Mouse (Mus musculus): ENCODE results near the gene Wwc1.

Wwc1 gene

DNA sequence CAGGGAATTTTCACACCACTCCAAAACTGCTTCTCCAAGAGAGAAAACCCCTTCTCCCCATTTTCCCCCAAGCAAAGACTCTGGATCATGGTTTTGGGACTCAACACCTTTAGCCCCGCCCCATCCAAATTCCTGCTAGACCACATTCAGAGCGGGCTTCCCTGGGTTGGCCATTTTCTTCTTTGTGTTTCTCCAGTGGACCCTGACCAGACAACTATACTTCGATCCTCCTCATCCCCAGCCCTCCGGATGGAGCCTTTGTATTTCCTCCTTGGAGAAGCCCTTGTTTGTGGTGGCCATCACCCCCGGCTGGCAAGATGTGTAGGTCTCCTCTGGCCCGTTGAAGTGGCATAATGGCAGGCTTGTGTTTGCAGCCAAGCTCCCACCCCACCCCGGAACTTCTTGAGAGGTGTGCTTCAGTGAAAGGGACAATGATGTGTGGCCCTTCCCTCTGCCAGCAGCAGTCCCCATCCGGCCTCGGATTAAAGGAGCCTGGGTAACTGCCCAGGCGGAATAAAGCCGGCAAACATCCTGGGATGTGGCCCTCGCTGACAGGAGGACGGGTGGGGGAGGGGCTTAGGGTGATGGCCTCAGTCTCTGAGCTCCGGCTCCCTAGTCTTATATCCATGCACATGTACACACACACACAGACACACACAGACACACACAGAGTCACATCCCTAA is 46.8 kb downstream of the Wwc1 start:
- DNase-seq (ENCODE audit: low spot score) = no peak

DNA sequence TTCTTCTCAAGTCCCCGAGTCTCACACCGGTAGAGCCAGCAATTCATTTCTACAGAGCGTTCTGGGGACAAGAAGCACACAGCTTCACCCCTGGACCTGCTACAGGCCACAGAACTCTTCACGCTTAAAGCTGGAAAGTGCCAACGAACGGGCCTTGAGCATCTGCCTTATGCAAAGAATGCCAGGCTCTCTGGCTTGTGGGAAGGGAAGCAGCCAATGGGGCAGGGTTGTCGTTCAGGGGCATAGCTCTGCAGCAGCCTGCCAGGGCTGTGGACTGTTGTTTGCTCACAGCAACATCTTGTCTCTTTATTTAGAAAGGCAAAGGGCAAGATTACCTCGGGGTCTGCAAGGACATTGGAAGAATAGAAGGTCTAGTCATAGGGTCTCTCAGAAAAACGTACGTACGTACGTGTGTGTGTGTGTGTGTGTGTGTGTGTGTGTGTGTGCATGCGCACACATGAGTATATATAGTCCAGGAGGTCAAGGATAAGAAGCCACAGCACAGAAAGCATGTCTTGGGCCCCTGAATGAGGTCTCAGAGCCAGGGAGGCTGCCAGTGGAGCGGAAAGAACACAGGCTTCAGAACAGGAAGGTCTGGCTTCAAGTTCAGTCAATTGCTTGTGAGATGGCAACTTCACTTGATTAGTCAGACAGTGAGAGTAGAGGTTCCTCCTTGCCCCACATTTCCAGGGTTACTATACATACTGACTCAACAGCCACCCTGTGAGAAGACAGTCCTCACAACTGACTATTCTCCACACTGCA is 48.0 kb downstream of the Wwc1 start:
- DNase-seq (ENCODE audit: low spot score) = no peak

DNA sequence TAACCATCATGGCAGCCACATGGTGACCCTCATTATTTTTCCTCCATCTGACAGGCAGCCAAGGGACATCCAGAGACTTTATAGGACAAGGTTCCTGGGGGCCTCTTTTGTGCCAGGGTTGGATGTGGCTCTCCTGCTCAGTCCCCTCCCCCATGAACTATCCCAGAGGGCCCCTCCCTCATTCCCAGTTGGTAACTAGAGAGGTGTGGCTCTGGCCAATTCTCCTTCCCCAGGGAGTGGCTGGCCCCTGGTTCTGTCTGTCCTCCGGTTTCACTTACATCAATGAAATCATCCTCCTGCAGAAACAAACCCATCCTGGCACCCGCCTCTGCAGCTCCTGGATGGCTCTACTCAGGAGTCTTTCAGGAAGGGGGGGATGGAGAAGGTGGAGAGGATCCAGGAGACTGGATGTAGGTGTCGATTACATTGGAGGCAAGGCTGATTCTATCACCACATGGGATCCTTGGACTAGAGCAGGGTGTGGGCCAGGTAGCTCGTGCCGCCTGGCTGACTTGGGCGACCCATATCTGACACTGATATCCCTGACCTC is 49.7 kb downstream of the Wwc1 start:
- no peak for DNase-seq (ENCODE audit: low spot score)

DNA sequence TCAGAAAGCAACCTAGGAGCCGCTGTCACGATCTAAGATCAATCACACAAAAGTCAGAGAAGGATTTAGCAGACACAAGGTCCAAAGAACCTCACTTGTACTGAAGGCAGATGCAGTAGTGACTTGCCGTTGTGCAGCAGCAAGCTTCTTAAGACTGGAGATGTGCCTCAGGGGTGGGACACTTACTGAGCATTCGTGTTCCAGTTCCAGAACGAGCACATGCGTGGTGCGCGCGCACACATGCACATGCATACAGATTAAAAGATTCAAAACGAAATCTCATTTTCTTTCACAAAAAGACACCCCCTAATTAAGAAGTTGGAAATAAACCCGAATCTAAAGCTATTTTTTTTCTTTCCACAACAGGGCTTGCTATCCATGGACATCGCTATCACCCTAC is 51.9 kb downstream of the Wwc1 start:
- no peak for DNase-seq (ENCODE audit: low spot score)

DNA sequence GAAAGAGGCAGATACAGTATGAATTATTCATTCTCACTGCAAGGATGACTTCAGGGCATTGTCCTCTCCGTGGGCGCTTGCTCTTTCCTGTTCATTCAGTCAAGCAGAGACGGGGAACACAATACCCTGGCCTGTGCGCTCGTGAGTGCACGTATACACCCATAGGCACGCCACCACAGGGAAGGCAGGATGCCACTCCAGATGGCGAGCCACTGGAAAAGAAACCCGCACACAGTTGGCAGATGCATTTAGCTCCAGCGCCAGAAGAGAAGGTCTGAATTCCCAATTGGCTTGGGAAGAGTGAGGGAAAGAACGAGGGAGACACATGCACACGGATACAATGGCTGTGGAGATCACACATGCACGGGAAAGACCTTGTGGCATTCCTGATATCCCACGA is 53.0 kb downstream of the Wwc1 start:
- DNase-seq (ENCODE audit: low spot score) = no peak

DNA sequence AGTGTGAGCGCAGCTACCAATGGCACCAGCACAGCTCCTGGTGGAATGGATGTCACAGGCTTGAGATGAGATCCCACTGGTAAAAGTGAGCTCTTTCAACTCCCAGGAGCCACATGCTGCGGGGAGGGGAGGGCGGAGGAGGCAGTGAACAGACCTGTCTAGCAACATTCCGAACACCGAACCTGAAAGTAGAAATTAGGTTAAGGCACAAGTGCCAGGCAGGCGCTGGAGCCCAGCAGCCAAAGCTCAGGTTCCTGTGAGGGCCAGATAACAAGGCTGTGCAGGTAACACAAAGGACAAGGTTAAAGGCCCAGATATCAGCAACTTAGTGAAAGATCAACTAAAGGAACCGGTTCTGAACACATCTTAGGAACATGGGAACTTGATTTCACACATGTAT is 54.7 kb downstream of the Wwc1 start:
- DNase-seq (ENCODE audit: low spot score) = no peak

DNA sequence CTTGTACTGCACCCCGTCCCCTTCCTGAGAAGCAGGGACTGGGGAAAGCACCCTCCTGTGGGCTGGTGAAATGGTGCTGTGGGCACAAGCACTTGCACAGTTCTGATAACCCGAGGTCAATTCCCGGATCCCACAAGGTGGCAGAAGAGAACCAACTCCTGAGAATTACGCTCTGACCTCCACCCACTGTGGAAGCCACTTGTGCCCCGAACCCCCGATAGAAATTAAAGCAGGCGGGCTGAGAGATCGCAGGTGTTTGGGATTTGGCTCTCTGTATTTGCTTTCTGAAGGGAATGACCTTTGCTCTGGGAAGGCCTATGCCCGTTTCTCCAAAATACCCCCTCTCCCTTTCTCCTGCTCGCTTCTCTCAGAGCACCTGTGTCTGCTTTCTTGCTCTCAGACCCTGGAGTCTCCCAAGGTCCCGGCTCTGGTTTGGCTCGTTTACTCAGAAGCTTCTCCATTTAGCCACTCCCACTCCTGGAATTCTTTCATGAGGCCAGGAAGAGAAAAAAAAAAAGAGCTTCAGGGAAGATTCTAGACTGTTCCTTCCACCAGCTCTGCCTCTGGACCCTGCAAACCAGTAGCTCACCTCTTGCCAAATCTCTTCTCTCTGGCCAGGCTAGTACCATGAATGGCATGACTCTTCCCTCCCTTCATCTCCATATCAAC is 58.0 kb downstream of the Wwc1 start:
- no peak for DNase-seq (ENCODE audit: low spot score)

DNA sequence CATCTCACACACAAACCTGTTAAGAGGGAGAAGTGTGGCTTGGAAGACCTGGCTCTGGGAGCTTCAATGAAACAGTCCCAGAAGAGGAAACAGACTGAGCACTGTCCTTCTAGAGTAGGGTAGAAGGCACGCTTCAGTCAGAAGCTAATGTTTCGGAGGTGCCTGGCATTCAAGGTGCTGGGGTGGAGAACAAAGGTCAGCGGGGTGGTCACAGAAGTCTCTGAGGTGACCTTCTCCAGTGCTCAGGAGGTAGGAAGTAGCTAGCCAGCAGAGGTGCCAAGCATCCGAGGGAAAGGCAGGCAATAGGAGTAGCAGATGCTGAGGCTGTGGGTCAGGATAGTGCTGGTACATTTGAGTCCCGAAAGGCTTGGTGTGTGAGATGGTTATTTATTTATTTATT is 59.6 kb downstream of the Wwc1 start:
- DNase-seq (ENCODE audit: low spot score) = no peak

DNA sequence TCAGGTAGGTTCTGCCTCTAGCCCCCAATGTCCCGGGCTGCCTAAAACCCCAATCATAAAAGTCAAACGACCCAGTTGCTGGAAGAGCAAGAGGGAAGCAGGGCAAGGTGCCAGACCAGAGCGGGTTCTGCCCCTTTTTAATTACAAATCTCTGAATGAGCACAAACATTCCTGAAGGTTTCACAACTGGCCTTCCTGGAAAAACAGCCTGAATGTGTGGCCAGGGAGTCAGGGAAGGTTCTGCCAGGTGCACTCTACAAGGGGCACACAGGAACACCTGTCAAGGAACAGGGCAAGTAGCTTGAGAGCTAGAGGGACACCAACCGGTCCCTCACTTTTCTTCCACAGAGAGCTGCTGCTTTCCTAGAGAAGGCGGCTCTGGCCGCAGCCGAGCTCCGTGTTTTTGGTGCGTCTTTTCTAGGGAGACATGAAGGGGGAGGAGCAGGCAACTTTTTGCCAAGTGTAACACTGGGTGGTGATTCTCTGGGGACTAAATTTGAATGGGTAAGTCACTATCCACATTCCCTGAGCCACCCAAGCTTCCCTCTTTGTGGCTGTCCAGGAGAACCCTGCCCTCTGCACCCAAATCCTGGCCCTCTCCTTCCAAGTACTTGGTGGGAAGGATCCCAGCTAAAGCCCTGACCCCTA is 60.3 kb downstream of the Wwc1 start:
- DNase-seq (ENCODE audit: low spot score) = no peak

DNA sequence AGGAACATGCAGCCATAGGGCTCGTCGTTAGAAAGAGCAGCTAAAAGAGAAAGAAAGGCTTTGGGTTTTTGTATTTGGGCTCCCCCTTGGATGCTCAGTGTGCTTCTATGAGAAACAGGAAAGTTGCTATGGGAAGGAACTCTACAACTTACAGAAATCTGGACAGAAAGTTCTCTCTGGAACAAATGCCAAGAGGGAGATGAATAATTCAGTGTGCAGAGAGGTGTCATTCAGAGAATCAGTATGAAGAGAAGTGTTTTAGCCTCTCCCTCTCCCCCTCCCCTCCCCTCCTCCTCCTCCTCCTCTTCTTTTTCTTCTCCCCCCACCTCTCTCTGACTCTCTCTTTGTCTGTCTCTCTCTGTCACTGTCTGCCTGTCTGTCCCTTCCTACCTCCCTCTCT is 60.9 kb downstream of the Wwc1 start:
- DNase-seq (ENCODE audit: low spot score) = no peak

DNA sequence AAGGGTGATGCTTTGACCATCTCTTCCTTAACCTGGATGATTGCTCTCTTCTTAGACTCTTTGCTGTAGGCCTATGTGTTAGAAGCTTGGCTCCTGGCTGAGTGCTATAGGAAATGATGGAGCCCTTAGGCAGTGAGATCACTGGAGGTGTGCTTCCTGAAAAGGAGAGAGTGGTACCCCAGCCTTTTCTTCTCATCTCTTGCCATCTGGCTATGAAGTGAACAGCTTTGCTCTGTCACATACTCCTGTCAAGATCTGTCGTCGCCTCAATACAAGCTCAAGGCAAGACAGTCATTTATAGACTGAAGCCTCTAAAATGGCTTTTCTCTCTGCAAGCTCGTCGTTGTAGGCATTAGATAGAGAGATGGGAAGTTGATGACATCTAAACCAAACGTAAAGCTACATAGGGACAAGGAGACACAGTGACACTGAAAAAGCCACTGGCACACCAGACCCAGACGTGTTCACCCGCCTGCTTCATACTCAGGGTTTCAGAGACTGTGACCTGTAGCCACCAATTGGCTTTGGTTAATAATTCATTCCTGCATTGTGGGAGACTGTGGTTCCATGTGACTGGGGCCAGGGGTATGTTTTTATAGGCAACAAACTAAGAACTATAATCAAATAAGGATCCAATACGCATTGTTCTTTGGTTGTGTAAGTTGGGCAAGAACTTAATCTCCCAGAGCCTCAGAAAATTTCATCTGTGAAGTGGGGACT is 63.7 kb downstream of the Wwc1 start:
- DNase-seq (ENCODE audit: low spot score) = no peak

DNA sequence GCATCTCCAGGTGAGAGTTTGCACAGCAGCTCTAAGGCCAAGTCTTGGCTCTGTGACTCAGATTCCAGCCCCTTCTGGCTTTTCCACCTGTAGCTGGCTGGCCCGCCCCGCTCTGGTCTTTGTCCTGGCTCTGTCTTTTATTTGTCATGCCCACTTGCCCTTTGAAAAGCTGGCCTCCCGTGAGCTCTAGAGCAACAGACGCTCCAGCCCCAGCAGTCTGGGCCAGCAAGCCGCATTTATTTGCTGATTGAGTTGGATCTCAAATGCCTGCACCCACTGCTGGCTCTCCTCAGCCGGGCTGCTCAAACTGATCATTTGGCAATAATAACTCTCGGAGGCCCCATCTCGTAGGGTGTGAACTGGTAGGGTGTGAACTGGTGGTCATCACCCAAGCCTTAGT is 64.8 kb downstream of the Wwc1 start:
- no peak for DNase-seq (ENCODE audit: low spot score)

DNA sequence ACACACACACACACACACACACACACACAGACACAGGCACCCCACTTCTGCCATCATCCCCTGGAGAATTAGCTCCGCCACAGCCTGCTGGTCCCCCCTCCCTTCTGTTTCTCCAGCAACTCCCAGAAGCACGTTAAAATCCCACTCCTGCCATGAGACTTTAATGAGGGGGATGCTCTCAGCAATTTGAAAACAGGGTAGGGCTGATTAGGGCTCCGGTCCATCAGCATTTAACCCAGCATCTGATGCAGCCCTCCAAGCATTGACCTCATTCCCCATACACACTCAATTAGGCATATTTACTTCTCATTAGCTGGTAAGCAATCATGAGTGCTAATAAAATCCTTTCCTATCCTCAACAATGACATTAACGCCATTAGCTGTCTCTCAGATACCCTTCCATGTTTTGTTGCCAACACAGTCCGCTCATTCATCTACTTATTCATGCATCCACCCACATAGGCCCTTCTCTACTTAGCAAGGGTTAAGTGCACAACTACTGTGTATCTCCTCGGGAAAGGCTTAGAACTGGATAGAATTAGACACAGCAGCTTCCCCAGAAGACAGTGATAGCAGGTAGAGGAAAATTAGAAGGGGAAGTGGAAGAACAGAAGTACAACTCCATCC is 66.8 kb downstream of the Wwc1 start:
- no peak for DNase-seq (ENCODE audit: low spot score)

DNA sequence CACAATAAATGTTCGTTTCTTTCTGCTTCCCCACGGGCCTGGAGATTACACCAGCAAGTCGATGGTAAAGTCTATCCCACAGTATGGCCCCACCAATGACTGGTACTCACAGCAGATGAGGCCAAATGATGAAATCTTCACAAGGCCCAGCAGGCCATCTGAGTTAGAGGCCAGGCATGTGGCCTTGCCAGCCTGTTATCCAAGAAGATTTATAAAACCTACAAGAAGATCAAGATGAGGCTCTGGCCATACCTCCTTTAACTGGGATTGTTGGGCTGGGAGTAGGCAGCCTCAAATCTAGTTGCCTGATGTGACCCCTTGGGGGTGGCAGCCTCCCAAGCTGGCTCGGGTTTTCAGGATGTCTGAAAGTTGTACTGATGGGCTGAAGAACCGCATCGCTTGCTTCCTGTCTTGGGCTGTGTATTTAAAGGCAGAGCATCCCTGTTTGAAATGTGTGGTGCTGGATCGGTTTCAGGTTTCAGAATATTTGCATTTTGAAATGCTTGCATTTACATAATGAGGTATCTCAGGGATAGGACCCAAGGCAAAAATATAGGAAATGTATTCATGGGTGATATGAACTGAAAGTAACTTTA is 75.3 kb downstream of the Wwc1 start:
- no peak for DNase-seq (ENCODE audit: low spot score)

DNA sequence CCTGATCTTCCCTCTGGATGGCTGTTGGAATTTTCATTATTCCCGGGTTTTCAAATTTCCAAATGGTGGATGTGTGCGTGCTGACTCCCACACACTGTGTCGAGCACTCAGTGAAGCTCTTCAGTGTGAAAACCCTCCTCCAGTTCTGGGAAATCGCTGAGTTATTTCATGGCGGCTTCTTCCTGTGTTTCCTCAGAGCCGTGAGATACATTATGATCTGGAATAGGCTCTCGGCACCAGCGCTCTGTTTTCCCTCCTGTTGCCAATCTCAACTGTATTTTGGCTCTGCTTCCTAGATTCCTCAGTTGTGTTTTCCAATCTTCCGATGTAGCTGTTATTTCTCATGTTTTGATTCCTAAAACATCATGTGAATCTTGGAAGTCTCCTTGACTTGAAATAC is 77.2 kb downstream of the Wwc1 start:
- no peak for DNase-seq (ENCODE audit: low spot score)

DNA sequence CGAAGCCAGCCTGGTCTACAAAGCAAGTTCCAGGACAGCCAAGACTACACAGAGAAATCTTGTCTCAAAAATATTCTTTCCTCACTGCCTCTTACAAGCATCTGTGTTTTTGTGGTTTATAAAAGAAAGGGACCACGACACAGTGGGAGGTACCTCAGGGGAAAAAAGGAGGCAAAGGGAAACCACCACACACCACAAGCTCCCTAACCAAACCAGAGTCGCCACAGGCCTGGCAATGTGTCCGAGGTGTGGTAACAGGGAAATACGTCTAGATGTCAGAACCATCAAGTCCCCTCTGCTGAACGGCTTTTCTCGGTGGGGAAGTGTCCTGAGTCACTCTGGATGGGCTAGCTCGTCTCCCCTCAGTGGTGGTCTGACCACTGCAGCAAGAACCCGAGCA is 80.4 kb downstream of the Wwc1 start:
- no peak for DNase-seq (ENCODE audit: low spot score)

DNA sequence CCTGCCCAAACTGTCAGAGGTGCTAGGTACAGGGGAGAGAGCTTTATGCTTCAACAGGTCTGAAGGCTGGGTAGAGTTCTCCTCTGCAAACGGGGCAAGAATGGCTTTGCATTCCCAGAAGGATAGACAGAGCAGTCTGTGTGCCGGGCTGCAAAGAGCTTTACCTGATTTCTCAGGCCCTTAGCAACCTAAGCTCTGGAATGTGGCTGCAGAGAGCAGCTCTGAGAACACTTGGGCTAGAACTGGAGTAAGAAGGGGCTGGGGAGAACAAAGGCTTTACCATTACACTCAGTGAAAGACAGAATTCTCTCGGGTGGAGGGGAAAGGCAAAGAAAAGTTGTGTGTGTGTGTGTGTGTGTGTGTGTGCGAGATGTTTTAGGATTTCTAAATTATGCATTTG is 86.9 kb downstream of the Wwc1 start:
- no peak for DNase-seq (ENCODE audit: low spot score)

DNA sequence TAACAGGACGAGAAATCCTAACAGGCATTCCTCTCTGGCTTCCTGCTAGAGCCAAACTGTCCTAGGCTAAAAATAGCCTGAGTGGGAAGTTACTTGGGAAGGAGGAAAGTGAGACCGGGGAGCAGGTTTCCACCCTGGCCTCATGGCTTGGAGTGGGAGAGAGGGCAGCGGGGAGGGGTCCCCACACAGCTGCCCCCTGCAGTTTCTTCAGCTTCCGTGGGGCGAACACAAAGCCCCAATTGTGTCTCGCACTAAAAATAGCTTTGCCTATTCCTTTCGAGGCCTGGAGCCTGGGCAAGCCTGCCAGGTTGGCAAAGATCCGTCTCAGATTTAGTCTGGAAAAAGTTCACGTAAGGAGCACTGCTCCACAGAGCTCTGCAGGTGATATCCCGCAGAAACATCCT is 87.3 kb downstream of the Wwc1 start:
- no peak for DNase-seq (ENCODE audit: low spot score)

DNA sequence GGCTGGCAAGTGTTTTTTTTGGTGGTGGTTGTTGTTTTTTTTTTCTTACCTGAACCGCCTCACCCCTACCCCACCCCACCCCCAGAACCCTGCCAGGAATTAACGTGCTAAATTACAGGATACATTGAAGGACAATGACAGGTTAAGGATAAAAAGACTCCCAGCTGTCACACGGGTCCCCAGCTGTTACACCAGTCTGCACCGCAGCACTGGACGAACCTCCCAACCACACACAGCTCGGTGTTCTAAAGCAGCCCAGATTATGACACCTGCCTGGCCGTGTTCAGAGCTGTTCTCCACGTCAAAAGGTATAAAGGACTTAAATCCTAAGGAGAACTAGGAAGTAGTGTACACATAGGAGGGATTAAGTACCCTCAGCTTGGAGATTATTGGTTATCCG is 88.0 kb downstream of the Wwc1 start:
- DNase-seq (ENCODE audit: low spot score) = no peak

DNA sequence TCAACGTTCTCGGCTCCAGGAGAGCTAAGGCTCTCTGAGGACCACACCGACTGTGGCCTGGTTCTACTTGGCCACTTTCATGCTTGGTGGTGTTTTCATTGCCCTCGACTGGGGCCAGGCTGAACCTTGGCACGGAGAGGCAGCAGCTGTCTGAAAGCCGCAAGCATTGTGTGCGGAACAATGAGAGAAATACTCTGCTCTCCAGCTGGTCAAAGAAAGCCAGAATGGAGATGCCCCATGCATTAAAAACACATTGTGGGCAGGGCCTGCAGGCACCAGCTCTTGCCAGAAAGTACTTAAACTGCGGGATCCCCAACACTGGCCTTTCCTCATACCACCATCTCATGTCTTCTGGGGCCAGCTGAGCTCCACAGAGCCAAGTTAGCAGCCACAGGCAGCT is 91.5 kb downstream of the Wwc1 start:
- no peak for DNase-seq (ENCODE audit: low spot score)

DNA sequence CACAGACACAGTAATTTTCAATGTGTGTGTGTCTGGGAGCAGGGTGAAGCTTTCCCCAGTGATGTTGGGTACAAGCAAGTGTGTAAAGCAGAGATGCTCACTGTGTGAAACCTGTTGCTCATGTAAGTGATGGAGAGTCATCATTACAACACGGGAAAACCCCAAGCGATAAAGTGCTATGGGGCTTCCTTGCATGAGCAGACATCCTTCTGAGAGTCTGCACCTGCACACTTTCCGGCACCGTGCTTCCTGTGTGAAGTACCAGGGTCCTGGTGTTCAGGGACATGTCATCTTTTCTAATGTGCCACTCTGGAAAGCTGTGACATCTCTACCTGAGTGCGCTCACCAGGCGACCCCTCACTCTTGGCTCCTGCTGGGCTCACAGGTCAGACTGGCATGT is 97.5 kb downstream of the Wwc1 start:
- no peak for DNase-seq (ENCODE audit: low spot score)

Data from ovary, adult 18-20 months (tissue).